Mouse (Mus musculus) layer of hippocampus, adult 9-10 months (tissue): Measurements from ENCODE around the gene Gm20388.

Experiments
- DNase-seq: peaks from one replicate; pipeline ENCODE4 v3.0.0; 2022; ENCODE audit warnings: low spot score

Gene Gm20388

DNA sequence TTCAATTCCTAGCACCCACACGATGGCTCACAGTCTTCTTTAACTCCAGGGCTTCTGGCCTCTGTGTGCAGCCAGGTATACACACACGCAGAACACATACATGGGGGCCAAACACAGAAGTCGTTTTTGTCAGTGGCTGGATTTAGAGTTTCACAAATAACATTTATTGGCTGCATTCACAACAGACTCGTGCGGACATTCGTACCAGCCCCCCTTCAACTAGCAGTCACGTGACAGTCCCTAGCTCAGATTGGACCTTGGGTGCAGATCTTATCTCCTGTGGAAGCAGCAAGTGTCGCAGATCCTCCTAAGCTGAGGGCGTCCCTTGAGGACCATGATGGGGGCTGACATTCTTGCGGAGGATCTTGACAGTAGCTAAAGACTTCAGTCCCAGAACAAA, 1620.0 kb downstream of the Gm20388 start:
- DNase-seq: no peak

DNA sequence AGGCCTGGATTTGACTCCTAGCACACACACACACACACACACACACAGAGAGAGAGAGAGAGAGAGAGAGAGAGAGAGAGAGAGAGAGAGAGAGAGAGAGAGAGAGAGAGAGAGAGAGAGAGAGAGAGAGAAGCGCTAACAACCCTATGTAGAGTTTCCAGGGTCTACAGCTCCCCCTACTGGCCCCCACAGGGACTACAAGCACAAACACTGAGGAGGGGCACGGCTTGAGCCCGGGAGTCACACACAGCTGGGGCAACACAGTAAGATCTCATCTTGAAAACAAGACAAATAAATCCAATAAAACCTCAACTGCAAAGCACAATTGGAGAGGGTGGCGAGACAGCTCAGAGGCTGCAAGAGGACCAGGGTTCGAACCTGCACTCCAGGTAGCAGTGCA, 1621.7 kb downstream of the Gm20388 start:
- DNase-seq: no peak

DNA sequence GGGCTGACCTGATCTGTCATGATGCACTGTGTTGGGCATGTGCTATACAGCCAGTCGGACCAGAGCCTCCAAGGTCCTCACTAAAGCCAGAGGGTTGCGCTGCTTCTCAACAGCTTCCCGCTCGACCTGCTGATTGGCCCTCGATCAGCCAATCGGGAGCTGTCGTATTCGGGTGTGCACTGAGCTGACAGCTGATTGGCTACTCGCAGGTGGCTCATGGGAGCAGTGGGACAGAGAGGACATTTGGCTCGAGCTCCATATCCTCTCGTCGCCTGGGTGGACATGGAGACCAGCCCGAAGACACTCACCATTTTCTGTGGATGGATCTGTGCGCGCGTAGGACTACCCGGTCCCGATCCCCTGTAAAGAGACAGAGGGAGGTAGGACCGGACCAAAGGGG, 1631.2 kb downstream of the Gm20388 start:
- no peak for DNase-seq

DNA sequence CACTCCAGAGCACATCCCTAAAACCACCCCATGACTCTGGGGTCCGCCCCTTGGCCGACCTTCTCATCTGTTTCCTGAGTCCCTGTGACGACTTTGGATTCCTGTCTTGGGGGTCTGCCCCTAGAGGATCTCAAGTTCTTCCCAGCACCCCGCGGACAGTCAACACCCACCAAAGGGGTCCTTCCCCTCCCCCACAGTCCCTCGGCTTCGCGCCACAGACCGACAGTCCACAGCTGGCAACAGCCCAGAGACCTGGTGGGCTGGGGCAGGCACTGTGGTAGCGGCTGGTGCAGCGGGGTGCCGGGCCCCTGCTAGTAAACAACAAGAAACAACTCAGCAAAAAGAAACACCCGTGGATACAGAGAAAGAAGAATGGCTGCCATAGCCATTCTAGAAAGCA, 1632.3 kb downstream of the Gm20388 start:
- DNase-seq: no peak

DNA sequence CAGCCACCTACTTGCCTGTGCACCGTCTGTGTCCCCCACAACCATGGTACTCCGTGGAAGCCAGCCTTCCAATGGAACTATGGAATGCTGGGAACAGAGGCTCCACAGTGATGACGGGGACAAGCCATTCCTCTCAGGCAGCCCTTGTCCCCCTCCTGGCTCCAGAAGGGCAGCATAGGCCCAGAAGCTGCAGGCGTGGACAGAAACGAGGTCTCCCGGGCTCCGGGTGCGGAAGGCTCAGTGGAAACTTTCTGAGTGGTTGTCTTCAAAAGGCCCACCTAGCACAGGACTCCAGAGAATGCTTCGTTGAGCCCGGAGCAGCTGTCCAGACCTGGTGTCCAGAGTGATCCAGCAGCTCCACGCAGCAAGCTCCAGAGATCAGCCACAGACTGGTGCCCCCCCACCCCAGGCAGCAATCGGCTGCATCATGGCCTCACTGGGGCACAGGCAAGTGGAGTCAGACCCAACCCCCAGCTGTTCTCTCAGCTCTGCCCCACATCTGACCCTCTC, 1633.7 kb downstream of the Gm20388 start, which contains the start of gene 1700018B08Rik:
TSS of gene 1700018B08Rik (minus strand) at position 45 of the 510 bp plus-strand sequence.
- DNase-seq: no peak

DNA sequence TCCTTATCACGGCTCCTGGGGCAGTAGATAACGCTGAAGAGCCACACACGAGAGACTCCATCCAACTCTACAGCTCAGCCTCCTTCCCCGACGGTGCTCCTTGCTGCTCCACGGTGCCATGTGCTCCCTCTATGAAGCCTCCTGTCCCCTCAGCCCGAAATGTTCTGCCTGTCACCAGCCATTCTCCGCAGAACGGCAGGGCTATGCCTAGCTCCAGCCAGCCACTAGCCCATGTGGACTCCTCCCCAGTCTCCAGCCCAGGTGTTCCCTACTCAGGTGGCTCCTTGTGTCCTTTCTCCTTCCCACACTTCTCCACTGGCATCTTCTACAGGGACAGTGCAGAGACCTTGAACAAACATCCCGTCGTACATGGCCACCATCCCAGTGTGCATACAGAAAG, 1634.3 kb downstream of the Gm20388 start:
- DNase-seq: no peak

DNA sequence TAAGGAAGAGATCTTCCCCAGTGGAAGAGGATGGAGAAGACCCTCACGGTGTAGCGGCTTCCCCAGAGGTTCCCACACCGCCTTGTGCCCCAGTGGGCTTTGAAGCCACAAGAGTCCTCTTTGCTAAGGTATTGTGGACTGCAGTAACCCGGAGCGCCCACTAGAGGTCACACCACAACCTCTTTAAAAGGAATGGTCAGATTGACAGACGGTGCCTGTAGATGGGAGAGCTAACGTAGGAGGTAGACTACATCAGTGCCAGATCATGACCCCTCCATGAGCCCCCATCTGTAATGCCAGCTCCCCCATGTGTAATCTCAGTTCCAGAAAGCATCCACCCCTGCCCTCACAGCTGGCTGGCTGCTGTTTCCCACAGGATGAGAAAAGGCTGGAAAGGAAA, 1636.5 kb downstream of the Gm20388 start:
- peak; percentile 68 for DNase-seq

DNA sequence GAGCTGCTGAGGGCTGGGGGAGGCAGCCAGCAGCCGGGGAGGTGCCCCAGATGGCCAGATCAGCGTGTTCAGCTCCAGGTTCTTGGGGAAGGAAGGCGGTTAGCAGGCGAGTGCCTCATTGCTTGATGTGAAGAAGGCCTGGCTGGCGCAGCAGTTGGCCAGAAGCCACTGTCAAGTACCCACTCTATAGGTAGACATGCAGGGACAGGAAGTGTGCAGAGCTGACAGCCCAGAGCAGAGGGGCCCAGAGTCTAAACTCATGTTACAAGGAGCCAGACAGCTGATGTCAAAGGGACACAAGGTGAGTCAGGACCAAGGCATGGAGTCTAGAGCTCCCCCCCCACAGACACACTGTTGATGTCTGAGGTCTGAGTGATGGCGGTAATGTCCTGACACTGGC, 1639.4 kb downstream of the Gm20388 start:
- DNase-seq: no peak

DNA sequence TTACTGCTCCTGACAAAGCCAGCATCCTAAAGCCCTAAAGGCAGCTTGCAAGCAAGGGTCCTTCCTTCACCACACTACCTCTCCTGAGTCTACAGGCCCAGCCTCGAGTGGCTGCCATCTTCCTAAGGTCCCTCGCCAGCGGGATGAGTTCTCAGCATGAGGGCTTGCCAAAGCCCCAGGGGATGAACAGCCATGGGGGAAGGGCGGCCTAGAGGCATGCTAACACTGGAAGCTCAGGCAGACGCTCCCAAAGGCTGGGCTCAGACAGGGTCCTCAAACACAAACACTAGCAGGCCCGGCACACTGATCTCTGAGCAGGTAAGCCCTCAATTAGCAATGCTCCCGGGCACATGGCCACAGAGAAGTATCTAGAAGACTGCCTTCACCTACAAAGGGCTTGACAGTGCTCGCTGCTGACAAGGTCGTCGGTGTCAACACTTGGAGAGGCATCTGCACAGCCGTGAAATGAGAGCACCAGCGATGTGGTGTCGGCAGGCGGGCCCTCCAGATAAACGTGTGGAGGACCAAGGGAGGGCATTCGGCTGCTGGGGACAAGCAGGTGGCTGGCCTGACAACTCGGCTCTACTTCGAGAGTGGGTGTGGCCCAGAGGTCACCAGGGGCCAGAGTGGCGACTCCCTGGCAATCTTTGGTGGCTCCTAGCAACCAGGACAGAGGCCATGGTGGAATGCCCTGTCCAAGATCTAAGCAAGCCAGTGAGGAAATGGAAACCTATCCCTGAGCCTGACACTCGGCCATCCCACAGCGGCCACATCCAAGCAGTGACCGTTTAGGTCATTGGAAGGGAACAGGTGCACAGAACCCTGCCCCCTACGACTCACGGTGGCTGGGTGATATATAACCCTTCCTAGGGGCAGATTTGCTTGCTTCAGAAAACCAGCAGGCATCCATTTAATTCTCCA, 1640.7 kb downstream of the Gm20388 start:
- DNase-seq: no peak

DNA sequence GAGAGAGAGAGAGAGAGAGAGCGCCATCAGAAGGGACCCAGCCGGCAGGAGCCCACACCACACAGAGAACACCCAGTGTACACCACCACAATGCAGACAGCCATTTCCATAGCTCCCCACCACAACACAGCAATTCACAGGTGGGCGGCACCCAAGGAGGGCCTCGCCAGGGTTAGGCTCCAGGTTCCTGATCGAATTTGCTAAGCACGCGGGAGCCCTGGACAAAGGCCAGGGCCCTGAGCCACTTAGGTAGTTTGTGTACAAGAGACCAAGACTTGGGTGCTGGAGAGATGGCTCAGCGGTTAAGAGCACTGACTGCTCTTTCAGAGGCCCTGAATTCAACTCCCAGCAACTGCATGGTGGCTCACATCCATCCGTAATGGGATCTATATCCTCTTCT, 1641.9 kb downstream of the Gm20388 start:
- DNase-seq: no peak

DNA sequence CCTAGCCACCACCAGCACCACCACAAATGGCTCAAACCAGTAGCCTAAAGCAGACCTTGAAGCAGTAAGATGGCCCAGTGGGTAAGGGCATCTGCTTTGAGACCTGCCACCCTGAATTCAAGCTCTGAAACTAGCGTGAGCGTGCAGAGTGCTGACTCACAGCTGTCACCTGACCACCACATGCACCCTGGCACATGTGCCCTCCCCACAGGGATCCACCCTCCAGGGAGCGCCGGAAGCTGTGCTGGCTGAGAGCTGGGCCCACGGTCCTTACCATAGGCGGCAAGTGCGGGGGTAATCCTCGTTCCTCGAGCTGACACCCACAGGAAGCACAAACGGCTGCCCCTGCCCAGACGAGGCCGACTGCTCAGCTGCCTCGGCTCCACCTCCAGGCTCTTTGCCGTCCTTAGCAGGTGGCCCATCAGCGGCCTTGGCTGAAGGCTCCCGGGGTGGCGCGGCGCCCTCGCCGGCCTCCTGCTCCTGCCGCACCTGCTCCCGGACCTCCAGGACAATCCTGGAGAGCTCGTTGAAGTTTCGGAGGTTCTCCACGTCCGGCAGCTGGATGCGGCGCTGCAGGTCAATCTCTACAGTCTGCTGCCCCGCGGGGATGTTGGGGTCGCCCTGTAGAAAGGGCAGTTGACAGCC, 1643.3 kb downstream of the Gm20388 start:
- DNase-seq: no peak

DNA sequence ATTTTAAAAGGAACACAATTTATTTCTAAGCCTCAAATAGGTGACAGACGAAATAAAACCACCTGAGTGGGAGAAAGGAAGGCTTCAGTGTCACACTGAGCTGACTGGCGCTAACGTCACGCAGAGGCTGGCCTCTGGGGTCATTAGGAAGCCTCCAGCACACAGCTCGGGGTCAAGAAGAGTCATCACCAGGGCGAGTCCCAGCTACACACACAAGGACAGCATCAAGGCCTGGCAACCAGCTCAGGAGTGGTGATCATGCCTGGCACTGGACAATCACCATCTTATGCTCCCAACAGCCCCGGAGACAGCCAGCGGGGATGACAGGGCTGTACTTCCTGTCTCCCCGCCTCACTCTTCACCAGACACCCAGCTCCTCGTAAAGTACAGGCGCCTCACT, 1647.1 kb downstream of the Gm20388 start:
- DNase-seq: no peak

DNA sequence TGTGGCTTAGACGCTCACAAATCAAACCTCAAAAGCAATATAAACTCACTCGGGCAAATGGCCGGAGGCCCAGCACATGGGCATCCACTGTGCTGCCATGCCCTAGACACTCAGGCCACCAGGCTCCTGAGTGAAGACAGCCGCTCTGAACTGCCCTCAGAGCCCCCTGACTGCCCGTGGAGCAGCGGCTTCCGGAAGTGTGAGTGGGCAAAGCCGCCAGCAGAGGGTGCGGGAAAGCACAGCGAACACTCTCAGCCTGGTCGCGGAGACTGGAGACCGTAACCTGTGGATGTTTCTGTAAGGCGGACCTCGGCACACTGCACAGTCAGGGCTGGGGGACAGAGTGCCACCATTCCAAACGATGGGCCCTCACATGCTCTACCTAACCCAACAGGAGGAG, 1647.9 kb downstream of the Gm20388 start:
- no peak for DNase-seq

DNA sequence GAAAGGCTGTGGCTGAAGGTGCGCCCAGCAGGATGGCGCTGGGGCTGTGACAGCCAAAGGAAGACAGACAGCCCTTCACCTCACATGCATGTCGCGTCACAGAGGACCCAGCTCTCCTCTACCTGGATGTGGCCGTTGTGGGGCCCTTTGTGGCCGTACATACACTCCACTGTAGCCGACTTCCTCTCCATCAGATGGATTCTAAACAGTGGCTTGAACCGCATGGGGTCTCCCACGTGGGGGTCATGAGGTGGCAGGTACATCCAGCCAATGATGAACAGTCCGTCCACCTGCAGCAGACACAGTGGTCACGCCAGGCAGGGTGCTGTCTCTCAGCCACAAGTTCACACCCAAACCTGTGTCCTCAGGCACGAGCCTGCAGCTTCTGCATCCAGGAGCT, 1649.2 kb downstream of the Gm20388 start:
- DNase-seq: no peak

DNA sequence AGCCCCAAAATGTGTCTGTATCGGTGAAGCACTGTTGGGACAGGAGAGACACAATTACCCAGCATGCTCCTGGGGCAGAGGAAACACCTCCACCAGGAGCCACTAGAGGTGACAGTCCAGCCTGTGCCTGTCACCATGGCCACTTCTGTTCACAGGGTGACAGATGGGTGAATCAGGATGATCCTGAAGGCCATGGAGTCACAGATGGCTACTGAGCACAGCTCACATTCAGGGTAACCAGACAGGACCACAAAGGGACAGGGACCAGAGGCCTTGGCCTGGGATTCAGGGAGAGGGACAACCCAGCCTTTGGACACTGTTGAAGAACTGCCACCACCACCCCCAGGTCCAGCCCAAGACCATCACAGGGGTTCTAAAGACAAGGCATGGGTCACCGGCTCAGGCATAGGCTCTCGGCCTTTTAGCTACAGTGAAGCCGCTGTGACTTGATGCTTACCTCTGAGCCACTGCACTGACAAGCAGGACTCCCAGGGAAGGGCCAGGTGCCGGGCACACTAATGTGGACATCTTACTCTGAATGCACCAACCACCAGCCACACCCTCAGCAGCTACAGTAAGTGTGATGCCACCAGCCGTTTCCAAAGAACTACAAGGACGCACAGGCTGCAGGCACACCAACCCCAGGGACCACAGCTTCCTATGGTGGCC, 1649.9 kb downstream of the Gm20388 start:
- no peak for DNase-seq

DNA sequence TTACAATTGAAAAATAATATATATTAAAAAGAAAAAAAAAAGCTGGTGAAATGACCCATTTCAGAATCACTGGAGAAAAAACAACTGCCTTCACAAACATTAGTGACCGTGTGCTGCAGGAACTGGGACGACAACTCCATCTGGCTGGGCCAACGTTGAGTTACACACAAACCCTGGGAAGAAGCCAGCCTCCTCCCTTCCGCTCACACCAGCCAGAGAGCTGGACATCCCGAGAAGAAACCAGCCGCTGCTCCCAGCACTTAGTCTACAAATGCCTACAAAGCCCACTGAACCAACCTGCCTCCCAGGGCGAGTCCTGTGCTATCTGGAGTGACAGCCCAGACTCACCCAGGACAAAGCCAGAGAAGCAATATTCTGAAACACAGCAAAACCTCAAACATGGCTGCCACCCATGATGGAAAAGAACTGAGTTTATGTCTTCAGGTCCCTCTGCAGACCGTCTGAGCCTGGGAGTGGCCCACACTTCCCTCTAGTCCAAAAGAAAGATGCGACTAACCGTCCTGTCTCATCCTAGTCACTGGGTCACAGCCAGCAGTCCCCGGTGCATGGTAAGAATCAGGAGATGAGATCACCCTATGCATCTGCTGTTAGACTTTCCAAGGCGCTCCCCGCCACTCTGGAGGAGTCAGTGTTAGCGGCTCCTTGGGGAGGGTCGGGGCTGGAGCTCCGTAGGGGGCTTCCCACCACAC, 1651.2 kb downstream of the Gm20388 start:
- DNase-seq: no peak

DNA sequence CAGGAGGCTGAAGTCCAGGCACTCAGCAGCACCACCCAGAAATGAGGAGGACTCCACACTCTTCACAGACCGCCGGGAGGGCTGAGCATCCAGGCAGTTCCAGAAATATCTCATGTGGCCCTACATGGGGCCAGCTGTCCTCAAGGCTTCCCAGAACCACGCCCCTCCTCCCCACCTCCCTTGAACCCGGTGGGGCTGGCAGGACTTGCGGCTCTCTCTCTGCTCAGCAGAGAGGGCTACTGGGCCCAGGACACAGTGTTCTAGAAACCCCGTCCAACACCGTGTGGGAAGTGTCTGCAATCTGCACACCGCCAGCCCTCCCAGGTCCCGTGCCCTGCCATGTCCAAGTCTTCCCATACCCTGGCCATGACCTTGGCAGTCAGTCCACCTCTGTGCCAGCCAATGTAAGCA, 1652.3 kb downstream of the Gm20388 start:
- DNase-seq: no peak

DNA sequence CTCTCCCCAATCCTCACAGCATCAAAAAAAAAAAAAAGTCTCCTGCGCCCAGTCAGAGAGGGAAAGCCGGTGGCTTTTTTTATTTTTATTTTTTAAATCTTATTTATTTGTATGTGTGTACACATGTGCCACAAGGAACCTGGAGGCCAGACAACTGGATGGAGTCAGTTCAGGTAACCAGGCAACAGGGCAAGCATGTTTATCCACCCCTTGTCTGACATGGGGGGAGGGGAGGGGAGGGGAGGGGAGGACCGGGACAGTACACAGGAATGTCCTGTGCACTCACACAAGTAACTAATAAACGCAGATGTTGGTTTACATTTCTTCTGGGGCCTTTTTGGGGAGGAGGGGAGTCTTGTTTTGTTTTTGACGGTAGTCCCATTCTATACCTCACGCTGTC, 1653.1 kb downstream of the Gm20388 start:
- no peak for DNase-seq

DNA sequence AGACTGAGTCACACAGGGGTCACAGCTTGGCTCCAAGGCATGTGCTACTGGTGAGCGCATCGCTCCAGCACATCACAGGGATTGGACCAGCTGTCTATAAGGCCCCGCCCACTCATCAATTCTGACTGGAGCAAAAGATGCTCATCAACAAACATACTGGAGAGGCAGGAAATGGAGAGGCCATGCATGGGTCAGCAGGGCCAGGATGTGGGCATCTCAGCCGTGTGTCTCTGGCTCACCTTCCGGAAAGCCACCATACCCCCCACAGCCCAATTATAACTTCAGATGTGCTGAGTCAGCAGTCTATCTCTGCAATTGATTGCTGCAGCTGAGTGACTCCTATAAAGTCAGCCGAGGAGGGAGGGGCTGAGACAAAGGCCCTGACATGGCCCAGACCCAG, 1657.7 kb downstream of the Gm20388 start:
- no peak for DNase-seq

DNA sequence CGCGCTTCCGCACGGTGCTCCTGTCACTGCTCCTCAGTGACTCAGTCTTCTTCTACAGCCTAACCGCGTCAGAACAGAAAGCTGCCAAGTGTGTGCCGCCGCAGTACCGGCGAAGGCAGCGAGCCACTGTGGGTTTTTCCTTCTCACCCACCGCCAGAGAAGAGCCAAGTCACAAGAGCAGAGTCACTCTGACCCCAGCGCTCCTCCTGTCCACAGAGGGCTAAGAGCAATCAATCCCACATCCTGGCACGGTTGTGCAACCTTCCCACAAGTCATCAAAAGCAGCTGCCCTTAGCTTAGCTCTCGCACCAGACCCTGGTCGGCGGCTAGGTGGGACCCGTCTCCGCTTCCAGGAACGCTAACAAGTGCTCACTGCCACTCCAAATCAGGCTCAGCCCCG, 1659.7 kb downstream of the Gm20388 start:
- DNase-seq: no peak

DNA sequence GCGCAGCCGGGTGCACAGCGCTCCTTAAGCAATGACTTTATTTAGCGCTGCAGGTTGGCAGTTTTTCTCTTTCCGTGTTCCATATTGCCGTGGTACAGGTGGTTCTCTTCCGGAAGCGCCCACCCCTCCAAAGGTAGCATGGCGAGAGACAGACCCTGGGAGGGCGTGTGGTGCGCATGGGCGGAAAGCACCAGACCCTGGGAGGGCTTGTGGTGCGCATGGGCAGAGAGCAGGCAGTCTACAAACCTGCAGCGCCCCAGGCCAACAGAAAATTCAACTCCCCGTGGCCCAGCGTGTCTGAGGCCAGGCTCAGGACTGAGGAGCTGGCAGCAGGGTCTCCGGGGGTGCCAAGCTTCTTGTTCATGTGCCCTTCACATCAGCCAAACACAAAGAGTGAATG, 1660.2 kb downstream of the Gm20388 start:
- DNase-seq: no peak

DNA sequence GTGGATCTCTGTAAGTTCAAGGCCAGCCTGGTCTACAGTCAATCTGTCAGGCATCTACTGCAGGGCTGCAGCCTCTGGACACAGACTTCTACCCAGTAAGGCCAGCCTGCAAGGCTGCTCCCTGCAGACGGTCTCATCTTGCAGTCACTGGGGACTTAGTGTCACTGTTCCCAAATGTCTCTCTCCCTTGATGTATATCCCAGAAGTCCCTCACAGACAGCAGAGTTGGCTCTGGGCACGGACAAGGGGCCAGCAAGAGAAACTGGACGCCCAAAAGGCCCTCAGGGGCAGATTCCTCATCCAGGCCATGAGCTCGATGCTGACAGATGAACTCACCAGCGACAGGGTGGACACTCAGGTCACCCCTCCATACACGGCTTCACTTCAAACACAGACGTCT, 1661.5 kb downstream of the Gm20388 start:
- DNase-seq: no peak
